In the genomic region with DNA sequence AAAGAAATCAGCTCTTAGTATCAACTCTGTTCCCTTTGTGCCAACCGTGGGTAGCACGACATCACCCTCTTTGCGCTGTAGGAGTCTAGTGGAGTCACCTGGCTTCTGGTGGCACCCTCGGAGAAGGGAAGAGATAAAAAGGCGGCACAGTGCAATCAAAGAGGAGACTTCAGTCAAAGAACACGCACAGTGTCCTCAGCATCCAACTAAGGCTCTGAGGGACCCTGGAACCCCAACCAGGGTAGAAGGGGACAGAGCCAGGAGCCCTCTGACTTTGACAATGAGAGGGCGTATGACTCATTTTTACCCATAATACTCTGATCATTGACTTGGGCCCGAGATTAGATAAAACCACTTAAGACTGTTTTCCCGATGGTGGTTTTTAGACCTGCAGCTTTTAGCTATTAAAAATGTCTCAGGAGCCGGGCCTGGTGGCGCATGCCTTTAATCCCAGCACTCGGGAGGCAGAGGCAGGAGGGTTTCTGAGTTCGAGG, we compare ENCODE assay signal across 7 mouse cellular contexts.
A peak's percentile ranks its signal among the peaks of the same experiment; 100 is the strongest.
DNase-seq lines count a peak whose midpoint lies in the region; ATAC-seq and TF ChIP-seq lines count a peak whose summit lies in the region.

No protein-coding gene starts in this region.

- TF ChIP-seq CTCF in lung, embryonic 14.5 days (IDR thresholded peaks at IDR 0.05; ENCODE audit: low read depth) = no peak
- TF ChIP-seq CTCF in heart, postnatal 0 days (IDR thresholded peaks at IDR 0.05; ENCODE audit: low read depth) = no peak

- H3K27ac ChIP-seq in lung, embryonic 14.5 days (ENCODE audit: low read depth) = peak overlapping the region; percentile 62
- peak overlapping the region; percentile 41; the same call in 1 of the 2 replicates for H3K27ac ChIP-seq in heart, postnatal 0 days (ENCODE audit: low read depth)
- H3K27ac ChIP-seq in limb, embryonic 12.5 days = peak overlapping the region; percentile 75
- H3K27ac ChIP-seq in stomach, embryonic 15.5 days = peak overlapping the region; percentile 89

- no peak overlapping the region for H3K4me3 ChIP-seq in lung, embryonic 14.5 days (ENCODE audit: low read depth, low read length)
- H3K4me3 ChIP-seq in heart, postnatal 0 days (ENCODE audit: low read depth, low read length) = no peak overlapping the region
- no peak overlapping the region for H3K4me3 ChIP-seq in limb, embryonic 12.5 days (replicated peaks)
- H3K4me3 ChIP-seq in stomach, embryonic 15.5 days (replicated peaks) = no peak overlapping the region

- H3K36me3 ChIP-seq in lung, embryonic 14.5 days (ENCODE audit: insufficient read depth) = no peaks in the 10 kb centered on the region
- H3K36me3 ChIP-seq in heart, postnatal 0 days (replicated peaks; ENCODE audit: control insufficient read depth, insufficient read depth, low read length) = no peaks in the 10 kb centered on the region
- no peaks in the 10 kb centered on the region for H3K36me3 ChIP-seq in limb, embryonic 12.5 days
- no peaks in the 10 kb centered on the region for H3K36me3 ChIP-seq in stomach, embryonic 15.5 days

- no peak overlapping the region for H3K4me2 ChIP-seq in lung, embryonic 14.5 days
- H3K4me2 ChIP-seq in heart, postnatal 0 days (ENCODE audit: low read depth, low read length) = no peak overlapping the region
- no peak overlapping the region for H3K4me2 ChIP-seq in limb, embryonic 12.5 days
- peak overlapping the region; percentile 13; the same call in 1 of the 2 replicates for H3K4me2 ChIP-seq in stomach, embryonic 15.5 days

- TF ChIP-seq EP300 in heart, postnatal 0 days (IDR thresholded peaks at IDR 0.05; ENCODE audit: low read depth) = no peak

- no peaks in the 10 kb centered on the region for H3K9me3 ChIP-seq in lung, embryonic 14.5 days (ENCODE audit: low read depth, low read length)
- no peaks in the 10 kb centered on the region for H3K9me3 ChIP-seq in heart, postnatal 0 days (replicated peaks; ENCODE audit: control insufficient read depth, low read length)
- no peaks in the 10 kb centered on the region for H3K9me3 ChIP-seq in limb, embryonic 12.5 days
- H3K9me3 ChIP-seq in stomach, embryonic 15.5 days = no peaks in the 10 kb centered on the region

- 0 out of 2 replicates have a peak, but pooled peaks have one; percentile 3 for ATAC-seq in lung, embryonic 14.5 days (ENCODE audit: insufficient read depth)
- no peak for ATAC-seq in heart, postnatal 0 days (ENCODE audit: insufficient read depth, low read depth)
- no peak for ATAC-seq in limb, embryonic 12.5 days (ENCODE audit: insufficient number of reproducible peaks, insufficient read depth, low FRiP score, low TSS enrichment, low read depth)
- no peak for ATAC-seq in stomach, embryonic 15.5 days (ENCODE audit: insufficient read depth, low FRiP score, low read depth)
- ATAC-seq in cerebellum, adult (ENCODE audit: insufficient number of reproducible peaks, low FRiP score, low TSS enrichment) = no peak

- WGBS in lung, embryonic 14.5 days = 49% methylated on average over 13 of the region's 13 CpGs
- WGBS in heart, postnatal 0 days = 46% methylated on average over 13 of the region's 13 CpGs
- 88% methylated on average over 13 of the region's 13 CpGs for WGBS in limb, embryonic 12.5 days
- WGBS in stomach, embryonic 15.5 days = 63% methylated on average over 13 of the region's 13 CpGs

- no peak overlapping the region for H3K9ac ChIP-seq in lung, embryonic 14.5 days
- no peak overlapping the region for H3K9ac ChIP-seq in heart, postnatal 0 days (replicated peaks; ENCODE audit: low read depth, low read length)
- H3K9ac ChIP-seq in limb, embryonic 12.5 days (replicated peaks) = no peak overlapping the region
- H3K9ac ChIP-seq in stomach, embryonic 15.5 days = peak overlapping the region; percentile 12; the same call in 1 of the 2 replicates

- no peak for DNase-seq in lung, embryonic 14.5 days
- DNase-seq in lung, adult 18-20 months = no peak
- no peak for DNase-seq in heart, postnatal 0 days (ENCODE audit: low spot score)
- no peak for DNase-seq in layer of hippocampus, postnatal 36 days

- H3K4me1 ChIP-seq in lung, embryonic 14.5 days (ENCODE audit: insufficient read depth) = peaks cover 35% of the 10 kb centered on the region
- H3K4me1 ChIP-seq in heart, postnatal 0 days (ENCODE audit: control insufficient read depth, insufficient read depth) = peaks cover 14% of the 10 kb centered on the region; the same call in 1 of the 2 replicates
- peaks cover 45% of the 10 kb centered on the region for H3K4me1 ChIP-seq in limb, embryonic 12.5 days (replicated peaks)
- peaks cover 13% of the 10 kb centered on the region for H3K4me1 ChIP-seq in stomach, embryonic 15.5 days

- no peaks in the 10 kb centered on the region for H3K27me3 ChIP-seq in lung, embryonic 14.5 days (ENCODE audit: insufficient read depth, low read length)
- H3K27me3 ChIP-seq in heart, postnatal 0 days (ENCODE audit: control insufficient read depth, insufficient read depth, low read length) = no peaks in the 10 kb centered on the region
- H3K27me3 ChIP-seq in limb, embryonic 12.5 days = no peaks in the 10 kb centered on the region
- no peaks in the 10 kb centered on the region for H3K27me3 ChIP-seq in stomach, embryonic 15.5 days (replicated peaks)
